Mouse (Mus musculus) ES-E14 (cell line): ENCODE data around the gene Cfap45. TPM values are rescaled to one million over a fixed set of nuclear protein-coding genes. Genes with fewer than 3 reads are reported as not detected.

ENCODE experiments used
- DNase-seq: peaks from one replicate; pipeline ENCODE4 v3.0.0-alpha.2; 2013; ENCODE audit warnings: low read depth, low spot score
- H3K27ac ChIP-seq: 2 replicates; pipeline ENCODE4 v1.5.1; 2012; ENCODE audit warnings: low read depth, mild to moderate bottlenecking, low read length, moderate library complexity, mixed read lengths; ENCODE audit not compliant: poor library complexity, insufficient read depth, severe bottlenecking
- H3K36me3 ChIP-seq: 2 replicates; pipeline ENCODE4 v1.6.1; 2012; ENCODE audit warnings: mild to moderate bottlenecking, low read length, moderate library complexity, mixed read lengths; ENCODE audit not compliant: control insufficient read depth, poor library complexity, insufficient read depth, severe bottlenecking
- H3K4me1 ChIP-seq, 2 experiments: fragments of 150-350 bp in 1 of 2; sonication (generic) in 1 of 2; 2 replicates each; pipeline ENCODE4 v1.6.1; 2012; ENCODE audit warnings: low read length in 2 of 2, mild to moderate bottlenecking in 1 of 2, mixed read lengths in 1 of 2; ENCODE audit not compliant: control insufficient read depth in 2 of 2, insufficient read depth in 2 of 2, poor library complexity in 1 of 2
- H3K4me3 ChIP-seq, 2 experiments: fragments of 150-350 bp in 1 of 2; sonication (generic) in 1 of 2; 2 replicates each; pipeline ENCODE4 v1.5.1; 2012; ENCODE audit warnings: low read length in 2 of 2, low read depth in 1 of 2, mild to moderate bottlenecking in 1 of 2, mixed read lengths in 1 of 2; ENCODE audit not compliant: insufficient read depth in 1 of 2, poor library complexity in 1 of 2, severe bottlenecking in 1 of 2
- H3K9ac ChIP-seq: 2 replicates; pipeline ENCODE4 v1.6.1; 2012; ENCODE audit warnings: low read depth, mild to moderate bottlenecking, low read length, mixed read lengths; ENCODE audit not compliant: poor library complexity, insufficient read depth, severe bottlenecking
- H3K9me3 ChIP-seq: fragments of 150-350 bp; sonication (generic); 2 replicates; pipeline ENCODE4 v1.6.1; 2012; ENCODE audit warnings: low read depth, mild to moderate bottlenecking, low read length; ENCODE audit not compliant: control insufficient read depth, insufficient read depth
- CHD2 ChIP-seq: IDR thresholded peaks from 2 replicates; pipeline ENCODE4 v1.6.1; 2014; ENCODE audit warnings: mild to moderate bottlenecking, low read depth, low read length, inconsistent platforms
- HCFC1 ChIP-seq: IDR thresholded peaks from 2 replicates; pipeline ENCODE4 v1.6.1; 2012; ENCODE audit warnings: low read length, inconsistent platforms, borderline replicate concordance; ENCODE audit not compliant: insufficient read depth
- MAFK ChIP-seq: IDR thresholded peaks from 2 replicates; pipeline ENCODE4 v1.6.1; 2014; ENCODE audit warnings: mild to moderate bottlenecking, low read depth, low read length, inconsistent platforms; ENCODE audit not compliant: insufficient read depth
- ZC3H11A ChIP-seq: IDR thresholded peaks from 2 replicates; pipeline ENCODE4 v1.6.1; 2012; ENCODE audit warnings: low read depth, mild to moderate bottlenecking, inconsistent platforms, low read length, borderline replicate concordance
- ZNF384 ChIP-seq: IDR thresholded peaks from 2 replicates; pipeline ENCODE4 v1.6.1; 2012; ENCODE audit warnings: low read depth, low read length, inconsistent platforms
- in situ Hi-C, 2 experiments: fragments of 600-800 bp; cut with MboI; formaldehyde crosslinking; loops; one replicate each; pipeline ENCODE4 v1.15.1; 2025; ENCODE audit warnings: low sequenced_read_pairs in 2 of 2, inconsistent platforms in 1 of 2; ENCODE audit not compliant: unreplicated experiment in 2 of 2
- total RNA-seq: library from RNA; depleted of rRNA; stranded (reverse); fragments of 300-350 nt; gene quantifications from 2 replicates; pipeline ENCODE4 v1.2.3, GENCODE M21; 2012

The Cfap45 gene
- total RNA-seq, 1 experiment = 0.67 TPM

DNA sequence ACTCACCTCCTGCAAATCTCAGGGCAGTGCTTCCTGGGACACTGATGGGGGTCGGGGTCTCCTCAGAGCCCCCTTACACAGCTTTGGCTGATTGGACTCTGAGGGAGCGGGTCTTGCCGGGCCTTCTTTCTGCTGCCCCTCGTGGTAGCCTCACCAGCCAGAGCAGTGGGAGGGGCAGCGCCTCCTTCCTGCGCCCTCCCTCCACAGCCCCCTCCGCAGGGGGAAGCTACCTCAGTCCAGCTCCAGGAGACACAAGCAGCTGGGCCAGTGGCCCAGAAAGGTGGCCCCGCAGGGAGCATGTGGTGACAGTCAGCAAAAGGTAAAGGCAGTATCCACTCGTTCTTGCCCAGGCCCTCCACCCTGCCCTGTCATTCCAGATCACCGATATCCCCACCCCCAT is 23.2 kb upstream of the Cfap45 start:
- Histone ChIP-seq H3K36me3 (peaks cover 42% of the 10 kb centered on the region), H3K4me3 (no peak overlapping the region), H3K4me1 (peaks cover 0 to 19% of the 10 kb centered on the region in 2 experiments; a peak in 3 of 4 replicates), H3K9me3 (no peaks in the 10 kb centered on the region), H3K27ac (no peak overlapping the region), H3K9ac (no peak overlapping the region)
- in situ Hi-C loops = no loop called here
- TF ChIP-seq CHD2 = no peak
- no peak for TF ChIP-seq HCFC1
- TF ChIP-seq MAFK = no peak
- no peak for TF ChIP-seq ZC3H11A
- no peak for TF ChIP-seq ZNF384
- no peak for DNase-seq

- Histone ChIP-seq H3K9ac (peak within 1 kb of the TSS; percentile 77), H3K4me1 (peaks cover 12 to 36% of the 10 kb centered on the region in 2 experiments; a peak in 3 of 4 replicates), H3K36me3 (peaks cover 26% of the 10 kb centered on the region), H3K9me3 (no peaks in the 10 kb centered on the region), H3K4me3 (peak within 1 kb of the TSS; percentile 77 to 89), H3K27ac (0 out of 2 replicates have a peak within 1 kb of the TSS, but pooled peaks have one; percentile 9)
- TF ChIP-seq MAFK = no peak
- no peak for TF ChIP-seq HCFC1
- peak; percentile 98 for TF ChIP-seq ZNF384
- no peak for TF ChIP-seq ZC3H11A
- no peak for TF ChIP-seq CHD2
- in situ Hi-C loops = no loop called here
- peak; percentile 72 for DNase-seq
Measured at GRCm38 (mm10) chr1:172499765-172500441, 20.7 kb upstream of the Cfap45 start, which contains the start of gene Tagln2. Tagln2 (plus strand) TSS chr1:172500047.

- peak overlapping the region; percentile 77 for H3K9ac ChIP-seq
- DNase-seq = no peak
- H3K36me3 ChIP-seq = peaks cover 28% of the 10 kb centered on the region
- H3K27ac ChIP-seq = peak overlapping the region; percentile 38; the same call in 1 of the 2 replicates
- in situ Hi-C loops = no loop called here
- TF ChIP-seq CHD2 (no peak), HCFC1 (no peak), ZNF384 (no peak), MAFK (no peak), ZC3H11A (no peak)
- peak overlapping the region; percentile 77 to 89 for H3K4me3 ChIP-seq
- no peaks in the 10 kb centered on the region for H3K9me3 ChIP-seq
- peaks cover 12 to 38% of the 10 kb centered on the region in 2 experiments; a peak in 3 of 4 replicates for H3K4me1 ChIP-seq
Measured at GRCm38 (mm10) chr1:172500451-172501370, 19.9 kb upstream of the Cfap45 start.

DNA sequence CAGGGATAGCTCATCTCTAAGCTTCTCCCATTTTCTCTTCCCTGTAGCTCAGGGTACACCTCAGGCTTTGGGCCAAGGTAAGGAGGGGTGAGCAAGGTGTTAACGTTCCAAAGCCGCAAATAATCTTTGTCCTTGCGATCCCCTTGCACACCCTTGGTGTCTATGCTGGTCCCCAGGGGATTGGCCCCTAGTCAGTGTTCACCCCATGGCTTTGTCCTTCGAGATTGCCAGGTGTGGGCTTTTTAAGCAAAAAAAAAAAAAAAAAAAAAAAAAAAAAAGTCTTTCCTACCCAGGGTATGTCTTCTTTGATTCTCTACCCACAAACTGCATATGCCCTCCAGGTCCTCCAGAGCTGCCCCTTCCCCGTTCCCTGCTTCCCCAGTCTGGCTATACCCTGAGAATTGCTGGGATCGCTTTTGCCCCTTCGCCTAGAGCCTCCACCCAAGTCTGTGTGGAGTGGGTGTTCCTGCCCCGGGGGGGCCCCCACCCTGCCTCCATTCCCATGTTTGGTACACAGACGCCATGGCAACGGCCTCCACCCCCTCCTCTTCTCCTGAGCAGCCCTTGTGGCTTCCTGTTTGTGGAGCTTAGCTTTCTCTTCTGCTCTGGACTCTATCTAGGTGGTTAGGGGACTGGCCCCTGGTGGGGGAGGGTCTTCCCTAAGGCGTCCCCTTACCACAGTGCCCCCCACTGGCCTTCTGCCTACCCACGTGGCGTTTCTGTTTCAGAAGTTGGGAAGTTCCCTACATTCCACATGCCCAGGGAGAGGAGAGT is 19.0 kb upstream of the Cfap45 start:
- Histone ChIP-seq H3K4me3 (peak overlapping the region; percentile 77 to 89), H3K9me3 (no peaks in the 10 kb centered on the region), H3K4me1 (peaks cover 12 to 35% of the 10 kb centered on the region in 2 experiments; a peak in 3 of 4 replicates), H3K36me3 (peaks cover 33% of the 10 kb centered on the region), H3K9ac (peak overlapping the region; percentile 41), H3K27ac (peak overlapping the region; percentile 44; the same call in 1 of the 2 replicates)
- TF ChIP-seq HCFC1 (no peak), ZNF384 (peak; percentile 42; the same call in 1 of the 2 replicates)
- in situ Hi-C loops = no loop called here
- no peak for DNase-seq
